In genomic region chr16:65718791-65719472, GRCm38 (mm10) we compare ENCODE assay signal across 24 mouse cellular contexts.
A peak's percentile ranks its signal among the peaks of the same experiment; 100 is the strongest.
DNase-seq lines count a peak whose midpoint lies in the region; ATAC-seq and TF ChIP-seq lines count a peak whose summit lies in the region.
"Had no signal": no experiment of that assay in that cellular context is flagged by ENCODE, and none has a peak within 500 bp of the region (broad histone marks: within the 10 kb centered on the region; RNA-seq: fewer than 3 reads in every experiment).

No protein-coding gene starts in this region.

- H3K4me1 ChIP-seq in kidney, postnatal 0 days (replicated peaks; ENCODE audit: insufficient read depth, low read length): no peaks in the 10 kb centered on the region
- H3K4me1 ChIP-seq in liver, embryonic 14.5 days (replicated peaks; ENCODE audit: control insufficient read depth in 2 of 2, insufficient read depth in 2 of 2, low read length in 1 of 2): no peaks in the 10 kb centered on the region
- H3K4me1 ChIP-seq: forebrain, embryonic 15.5 days; heart, embryonic 13.5 days; hindbrain, embryonic 15.5 days; intestine, embryonic 15.5 days had no signal

- H3K27me3 ChIP-seq in kidney, postnatal 0 days (ENCODE audit: insufficient read depth, low read length): no peaks in the 10 kb centered on the region
- H3K27me3 ChIP-seq in liver, embryonic 14.5 days (ENCODE audit: control insufficient read depth, insufficient read depth, low read length): no peaks in the 10 kb centered on the region
- H3K27me3 ChIP-seq: forebrain, embryonic 15.5 days; heart, embryonic 13.5 days; hindbrain, embryonic 15.5 days; intestine, embryonic 15.5 days; limb, embryonic 12.5 days had no signal

- ATAC-seq in kidney, postnatal 0 days (replicated peaks; ENCODE audit: low FRiP score, low read depth): no peak
- ATAC-seq in liver, embryonic 14.5 days (ENCODE audit: insufficient read depth): no peak
- ATAC-seq: CD4-positive, CD25-positive, alpha-beta regulatory T cell, adult 4 months; forebrain, embryonic 15.5 days; intestine, embryonic 15.5 days; midbrain, embryonic 16.5 days; Patski had no signal

- peak; percentile 13 to 51 for DNase-seq in adrenal gland, adult (ENCODE audit: inconsistent age in 2 of 2, low spot score in 1 of 2)
- DNase-seq in adrenal gland, adult 18-20 months (ENCODE audit: low spot score in 2 of 2): no peak
- DNase-seq in kidney, postnatal 0 days (ENCODE audit: low spot score): peak; percentile 52
- no peak for DNase-seq in kidney, adult 8-10 months
- DNase-seq in adrenal gland, adult 8-10 months: peak; percentile 9
- peak in 2 of 3 experiments; percentile 5 to 9 for DNase-seq in liver, embryonic 14.5 days (ENCODE audit: low read depth in 3 of 3, low spot score in 3 of 3)
- DNase-seq in cerebellum, postnatal 10 days: no peak
- DNase-seq in thymus, postnatal 10 days (ENCODE audit: low spot score in 2 of 2): no peak
- DNase-seq: cerebellum, adult 11-12 months; cerebellum, postnatal 25 days; embryo, embryonic 11 days; gastrocnemius, postnatal 14 days; heart, adult 18-20 months; lung, embryonic 14.5 days; lung, postnatal 36 days; thymus, adult 18-20 months had no signal

- TF ChIP-seq CTCF in kidney, postnatal 0 days (IDR thresholded peaks at IDR 0.05; ENCODE audit: low read depth): no peak
- TF ChIP-seq CTCF in liver, embryonic 14.5 days (IDR thresholded peaks at IDR 0.05; ENCODE audit: low read depth): no peak

- TF ChIP-seq EP300 in liver, embryonic 14.5 days (IDR thresholded peaks at IDR 0.05; ENCODE audit: low read depth): no peak

- no peaks in the 10 kb centered on the region for H3K36me3 ChIP-seq in kidney, postnatal 0 days (ENCODE audit: insufficient read depth, low read length)
- no peaks in the 10 kb centered on the region for H3K36me3 ChIP-seq in liver, embryonic 14.5 days (replicated peaks; ENCODE audit: control insufficient read depth, insufficient read depth, low read depth)
- H3K36me3 ChIP-seq: forebrain, embryonic 15.5 days; heart, embryonic 13.5 days; hindbrain, embryonic 15.5 days; intestine, embryonic 15.5 days; limb, embryonic 12.5 days had no signal

- 51% methylated on average over 6 of the region's 6 CpGs for WGBS in kidney, postnatal 0 days
- WGBS in liver, embryonic 14.5 days (ENCODE audit: insufficient replicate concordance): 46% methylated on average over 6 of the region's 6 CpGs

- H3K4me2 ChIP-seq in kidney, postnatal 0 days (ENCODE audit: low read length): no peak overlapping the region
- no peak overlapping the region for H3K4me2 ChIP-seq in liver, embryonic 14.5 days (ENCODE audit: low read depth)
- H3K4me2 ChIP-seq: forebrain, embryonic 15.5 days; heart, embryonic 13.5 days; hindbrain, embryonic 15.5 days; intestine, embryonic 15.5 days; limb, embryonic 12.5 days; lung, embryonic 14.5 days had no signal

- H3K27ac ChIP-seq in kidney, postnatal 0 days: no peak overlapping the region
- no peak overlapping the region for H3K27ac ChIP-seq in liver, embryonic 14.5 days
- H3K27ac ChIP-seq: forebrain, embryonic 15.5 days; heart, embryonic 13.5 days; hindbrain, embryonic 15.5 days; intestine, embryonic 15.5 days; limb, embryonic 12.5 days had no signal

- no peaks in the 10 kb centered on the region for H3K9me3 ChIP-seq in kidney, postnatal 0 days (replicated peaks; ENCODE audit: low read length)
- H3K9me3 ChIP-seq in liver, embryonic 14.5 days (ENCODE audit: control insufficient read depth, low read length): no peaks in the 10 kb centered on the region
- H3K9me3 ChIP-seq: forebrain, embryonic 15.5 days; heart, embryonic 13.5 days; hindbrain, embryonic 15.5 days; intestine, embryonic 15.5 days; limb, embryonic 12.5 days had no signal

- no peak overlapping the region for H3K9ac ChIP-seq in kidney, postnatal 0 days (ENCODE audit: low read depth, low read length)
- H3K9ac ChIP-seq in liver, embryonic 14.5 days (replicated peaks): no peak overlapping the region
- H3K9ac ChIP-seq: forebrain, embryonic 15.5 days; heart, embryonic 13.5 days; hindbrain, embryonic 15.5 days; intestine, embryonic 15.5 days; limb, embryonic 12.5 days; lung, embryonic 14.5 days had no signal

- no peak overlapping the region for H3K4me3 ChIP-seq in kidney, postnatal 0 days (replicated peaks; ENCODE audit: low read depth, low read length)
- H3K4me3 ChIP-seq in liver, embryonic 14.5 days (ENCODE audit: insufficient read depth in 1 of 2, low read depth in 2 of 2, low read length in 2 of 2): no peak overlapping the region
- H3K4me3 ChIP-seq: forebrain, embryonic 15.5 days; heart, embryonic 13.5 days; hindbrain, embryonic 15.5 days; intestine, embryonic 15.5 days; limb, embryonic 12.5 days had no signal

Comparison
In these comparisons a context has a peak if more than half of its experiments do, and no peak if none do; other contexts are left out.
1. DNase-seq: peak in adrenal gland, adult (2 of 2), kidney, postnatal 0 days (single experiment), adrenal gland, adult 8-10 months (single experiment) and liver, embryonic 14.5 days (2 of 3); none in adrenal gland, adult 18-20 months (0 of 2), kidney, adult 8-10 months (0 of 2), cerebellum, postnatal 10 days (0 of 2) and thymus, postnatal 10 days (0 of 2).